Mouse (Mus musculus): ENCODE results near the gene Oog4. TPM values are rescaled to one million over a fixed set of nuclear protein-coding genes. Genes with fewer than 3 reads are reported as not detected.

Oog4 gene
- not detected for polyA plus RNA-seq (2017; shearing (Covaris generic))

GRCm38 (mm10) chr4:143450224-143450623 lies at the start of gene Oog4:
Oog4 (minus strand) TSS chr4:143450324.

GRCm38 (mm10) chr4:143412219-143413092 lies 37.7 kb downstream of the Oog4 start, which contains the start of gene Pramef8:
Pramef8 (plus strand) TSS chr4:143412426.

GRCm38 (mm10) chr4:143394181-143394580 lies 55.9 kb downstream of the Oog4 start, which contains the start of gene Pramel1:
Pramel1 (plus strand) TSS chr4:143394428.

Other genes starting within 250 kb of the Oog4 start
- 33.2 TPM for gene Prdm2, start 237.3 kb downstream of the Oog4 start, polyA plus RNA-seq (2017; shearing (Covaris generic))
- gene Pdpn, start 150.8 kb downstream of the Oog4 start, polyA plus RNA-seq (2017; shearing (Covaris generic)), result not detected
- gene Lrrc38, start 100.6 kb downstream of the Oog4 start, polyA plus RNA-seq (2017; shearing (Covaris generic)), result not detected
- gene Pramel1, start 55.9 kb downstream of the Oog4 start, polyA plus RNA-seq (2017; shearing (Covaris generic)), result not detected
- gene Pramef8, start 37.9 kb downstream of the Oog4 start, polyA plus RNA-seq (2017; shearing (Covaris generic)), result 47.5 TPM
- not detected for gene Gm13043, start 61.0 kb upstream of the Oog4 start, polyA plus RNA-seq (2017; shearing (Covaris generic))
- not detected for gene Gm13040, start 85.6 kb upstream of the Oog4 start, polyA plus RNA-seq (2017; shearing (Covaris generic))
- gene BC080695, start 101.4 kb upstream of the Oog4 start, polyA plus RNA-seq (2017; shearing (Covaris generic)), result not detected
- not detected for gene Gm13057, start 101.4 kb upstream of the Oog4 start, polyA plus RNA-seq (2017; shearing (Covaris generic))
- gene Gm13083, start 164.7 kb upstream of the Oog4 start, polyA plus RNA-seq (2017; shearing (Covaris generic)), result not detected
- gene Gm13088, start 206.9 kb upstream of the Oog4 start, polyA plus RNA-seq (2017; shearing (Covaris generic)), result not detected

Measured in CD4-positive, CD25-positive, alpha-beta regulatory T cell, adult 9 weeks (primary cell).